Mouse (Mus musculus) hindbrain, embryonic 10.5 days (tissue): ENCODE measurements at regions not wholly inside any gene's neighbourhood (a gene's known extent, or its start where the extent isn't known, plus 50 kb on each side); places are given as distances from the start of the nearest gene placed in this dataset.
"Not testable (repeated sequence)": the region's sequence is repeated elsewhere in the genome, so short reads cannot be mapped to it uniquely, and the experiment has no call there.

ENCODE experiments used
- DNase-seq: peaks from one replicate; pipeline ENCODE4 v3.0.0-alpha.2; 2017; ENCODE audit warnings: low spot score
- H3K27ac ChIP-seq: fragments of 300-500 bp; sonication (generic); 2 replicates; pipeline ENCODE4 v1.5.1; 2016; ENCODE audit warnings: mild to moderate bottlenecking, moderate library complexity
- H3K27me3 ChIP-seq: fragments of 300-500 bp; sonication (generic); 2 replicates; pipeline ENCODE4 v1.6.1; 2016; ENCODE audit warnings: mild to moderate bottlenecking; ENCODE audit not compliant: poor library complexity, insufficient read depth, severe bottlenecking
- H3K36me3 ChIP-seq: fragments of 300-500 bp; sonication (generic); 2 replicates; pipeline ENCODE4 v1.6.1; 2016; ENCODE audit warnings: mild to moderate bottlenecking, moderate library complexity
- H3K4me1 ChIP-seq: fragments of 300-500 bp; sonication (generic); replicated peaks from 2 replicates; pipeline ENCODE4 v1.6.1; 2016; ENCODE audit warnings: mild to moderate bottlenecking
- H3K4me3 ChIP-seq: fragments of 300-500 bp; sonication (generic); 2 replicates; pipeline ENCODE4 v1.5.1; 2016; ENCODE audit warnings: mild to moderate bottlenecking, moderate library complexity
- H3K9me3 ChIP-seq: fragments of 300-500 bp; sonication (generic); 2 replicates; pipeline ENCODE4 v1.6.1; 2016; ENCODE audit warnings: mild to moderate bottlenecking, moderate library complexity
- WGBS: fragments of 180-500 bp; shearing (Covaris S2); methylation state at CpG from one replicate; pipeline ENCODE4 v1.1.7; 2016; 5-methylcytosine and 5-hydroxymethylcytosine counted together

DNA sequence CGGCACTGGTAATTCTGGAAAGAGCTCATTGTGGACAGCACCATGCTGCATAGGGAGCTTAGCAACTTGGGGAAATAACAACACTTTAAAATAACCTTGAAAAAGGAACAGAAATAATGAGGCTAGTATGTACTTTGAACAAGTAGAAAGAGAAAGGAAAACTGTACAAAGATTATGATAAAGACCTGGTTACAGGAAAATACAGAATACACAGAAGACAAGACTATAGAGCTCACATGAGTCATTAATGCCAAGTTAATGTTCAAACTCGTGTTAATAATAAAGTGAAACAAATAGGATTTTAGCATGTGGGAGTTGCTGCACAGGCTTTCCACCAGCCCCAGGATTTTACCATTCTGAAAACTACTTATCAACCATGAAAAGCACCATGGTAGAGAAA is 341.8 kb upstream of the Hand2 start:
- Histone ChIP-seq H3K27ac (no peak overlapping the region), H3K27me3 (no peaks in the 10 kb centered on the region), H3K9me3 (no peaks in the 10 kb centered on the region), H3K4me1 (no peaks in the 10 kb centered on the region), H3K4me3 (no peak overlapping the region), H3K36me3 (no peaks in the 10 kb centered on the region)
- DNase-seq: no peak
- 86% methylated on average over 2 of the region's 2 CpGs for WGBS

DNA sequence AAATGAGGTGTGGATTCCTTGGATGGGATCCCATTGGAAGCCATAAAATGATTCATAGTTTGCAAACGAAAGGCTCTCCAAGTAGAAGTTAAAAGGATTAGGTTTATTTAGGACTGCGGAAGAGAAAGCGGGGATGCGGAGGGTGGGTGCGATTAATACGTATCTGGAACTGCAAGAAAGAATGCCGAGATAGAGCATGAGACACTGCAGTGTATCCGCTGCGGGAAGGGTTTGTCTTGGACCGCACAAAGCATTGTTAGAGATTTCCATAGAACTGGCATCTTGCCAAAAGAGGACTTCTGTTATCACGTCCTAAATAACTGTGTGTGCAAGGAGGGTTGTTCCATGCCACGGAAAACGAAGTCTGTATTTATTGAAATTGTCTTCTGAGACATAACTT is 341.4 kb upstream of the Hand2 start:
- no peak for DNase-seq
- WGBS: 93% methylated on average over 13 of the region's 13 CpGs
- no peak overlapping the region for H3K27ac ChIP-seq

GRCm38 (mm10) chr8:57010318-57011024 is 310.3 kb upstream of the Hand2 start:
- no peaks in the 10 kb centered on the region for H3K27me3 ChIP-seq
- no peak for DNase-seq
- WGBS: 77% methylated on average over 6 of the region's 6 CpGs
- no peaks in the 10 kb centered on the region for H3K9me3 ChIP-seq
- H3K36me3 ChIP-seq: no peaks in the 10 kb centered on the region
- no peak overlapping the region for H3K4me3 ChIP-seq
- H3K4me1 ChIP-seq: no peaks in the 10 kb centered on the region
- no peak overlapping the region for H3K27ac ChIP-seq

More for the DNA sequence above, 341.4 kb upstream of the Hand2 start:
- H3K4me3 ChIP-seq: no peak overlapping the region
- no peaks in the 10 kb centered on the region for H3K27me3 ChIP-seq
- no peaks in the 10 kb centered on the region for H3K4me1 ChIP-seq
- H3K9me3 ChIP-seq: no peaks in the 10 kb centered on the region
- no peaks in the 10 kb centered on the region for H3K36me3 ChIP-seq

DNA sequence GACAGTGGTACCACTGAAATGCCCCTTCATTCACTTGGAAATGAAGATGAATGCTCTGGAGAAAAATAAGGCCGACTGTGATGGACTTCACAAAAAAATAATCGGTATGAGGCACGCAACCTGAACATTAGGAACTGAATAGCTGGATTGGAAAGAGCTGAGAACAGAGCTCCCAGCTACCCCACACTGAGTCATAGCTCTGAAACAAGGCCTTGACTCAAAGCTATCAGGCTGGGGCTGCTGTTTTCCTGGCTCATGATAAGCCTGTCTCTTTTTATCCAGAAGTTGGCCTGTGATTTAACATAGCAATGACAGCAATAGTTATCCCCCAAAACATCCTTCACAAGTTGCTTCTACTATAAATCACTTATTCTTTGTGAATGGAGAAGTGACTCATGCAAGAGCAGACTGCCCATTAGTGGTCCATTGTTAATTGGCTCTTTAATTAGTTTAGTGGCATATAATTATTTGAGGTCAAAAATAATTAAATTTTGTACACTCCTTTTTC is 306.9 kb upstream of the Hand2 start:
- no peak overlapping the region for H3K27ac ChIP-seq
- DNase-seq: no peak
- 77% methylated on average over 3 of the region's 3 CpGs for WGBS

GRCm38 (mm10) chr8:57016329-57016728 is 304.5 kb upstream of the Hand2 start:
- Histone ChIP-seq H3K9me3 (no peaks in the 10 kb centered on the region), H3K36me3 (no peaks in the 10 kb centered on the region), H3K4me1 (no peaks in the 10 kb centered on the region), H3K27me3 (no peaks in the 10 kb centered on the region), H3K4me3 (no peak overlapping the region), H3K27ac (no peak overlapping the region)
- 83% methylated on average over 3 of the region's 3 CpGs for WGBS
- DNase-seq: no peak

More for the DNA sequence above, 306.9 kb upstream of the Hand2 start:
- no peaks in the 10 kb centered on the region for H3K4me1 ChIP-seq
- no peaks in the 10 kb centered on the region for H3K27me3 ChIP-seq
- no peaks in the 10 kb centered on the region for H3K9me3 ChIP-seq
- no peak overlapping the region for H3K4me3 ChIP-seq
- no peaks in the 10 kb centered on the region for H3K36me3 ChIP-seq

DNA sequence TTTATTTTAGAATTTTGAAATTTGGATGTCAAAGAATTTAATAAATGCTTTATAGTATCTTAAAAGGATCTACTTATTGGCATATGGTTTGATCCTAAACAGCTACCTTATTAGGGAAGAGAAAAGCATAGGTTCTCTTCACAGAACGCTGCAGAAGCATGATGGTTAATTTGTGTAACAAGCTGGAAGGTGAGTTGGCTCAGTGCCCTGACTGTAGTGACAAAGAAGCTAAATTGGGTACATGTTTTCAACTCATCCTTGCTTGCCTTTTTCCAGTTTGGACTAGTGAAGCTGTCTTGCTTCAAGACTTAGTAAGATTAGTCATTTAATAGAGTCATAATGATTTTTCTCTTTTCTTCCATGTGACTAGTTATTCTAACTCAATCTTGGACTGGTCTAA is 292.7 kb upstream of the Hand2 start:
- DNase-seq, H3K4me3 ChIP-seq, H3K27me3 ChIP-seq, H3K9me3 ChIP-seq, H3K27ac ChIP-seq, H3K4me1 ChIP-seq, H3K36me3 ChIP-seq: not testable (repeated sequence)
- WGBS: 87% methylated on average over 1 of the region's 1 CpGs

GRCm38 (mm10) chr8:57048490-57048889 is 272.3 kb upstream of the Hand2 start:
- WGBS: 93% methylated on average over 6 of the region's 6 CpGs
- H3K4me3 ChIP-seq: no peak overlapping the region
- DNase-seq: no peak
- no peak overlapping the region for H3K27ac ChIP-seq
- H3K27me3 ChIP-seq: no peaks in the 10 kb centered on the region
- H3K4me1 ChIP-seq: no peaks in the 10 kb centered on the region
- H3K36me3 ChIP-seq: no peaks in the 10 kb centered on the region
- H3K9me3 ChIP-seq: no peaks in the 10 kb centered on the region

- H3K36me3 ChIP-seq: no peaks in the 10 kb centered on the region
- no peak overlapping the region for H3K27ac ChIP-seq
- H3K9me3 ChIP-seq: no peaks in the 10 kb centered on the region
- no peak for DNase-seq
- WGBS: 89% methylated on average over 3 of the region's 3 CpGs
- no peak overlapping the region for H3K4me3 ChIP-seq
- H3K4me1 ChIP-seq: no peaks in the 10 kb centered on the region
- H3K27me3 ChIP-seq: no peaks in the 10 kb centered on the region
Observed at GRCm38 (mm10) chr8:57048909-57049308, 271.9 kb upstream of the Hand2 start.

GRCm38 (mm10) chr8:57052661-57053060 is 268.1 kb upstream of the Hand2 start:
- no peaks in the 10 kb centered on the region for H3K36me3 ChIP-seq
- no peak for DNase-seq
- H3K27ac ChIP-seq: no peak overlapping the region
- no peaks in the 10 kb centered on the region for H3K4me1 ChIP-seq
- H3K27me3 ChIP-seq: no peaks in the 10 kb centered on the region
- 76% methylated on average over 4 of the region's 4 CpGs for WGBS
- H3K9me3 ChIP-seq: no peaks in the 10 kb centered on the region
- no peak overlapping the region for H3K4me3 ChIP-seq

GRCm38 (mm10) chr8:57076995-57077394 is 243.8 kb upstream of the Hand2 start:
- H3K36me3 ChIP-seq: no peaks in the 10 kb centered on the region
- WGBS: 85% methylated on average over 8 of the region's 8 CpGs
- H3K4me1 ChIP-seq: no peaks in the 10 kb centered on the region
- no peak overlapping the region for H3K27ac ChIP-seq
- H3K9me3 ChIP-seq: no peaks in the 10 kb centered on the region
- H3K27me3 ChIP-seq: no peaks in the 10 kb centered on the region
- no peak overlapping the region for H3K4me3 ChIP-seq
- DNase-seq: no peak

GRCm38 (mm10) chr8:57086811-57087210 is 234.0 kb upstream of the Hand2 start:
- Histone ChIP-seq H3K4me1 (no peaks in the 10 kb centered on the region), H3K27ac (no peak overlapping the region), H3K9me3 (no peaks in the 10 kb centered on the region), H3K27me3 (no peaks in the 10 kb centered on the region), H3K36me3 (no peaks in the 10 kb centered on the region), H3K4me3 (no peak overlapping the region)
- WGBS: 75% methylated on average over 3 of the region's 3 CpGs
- no peak for DNase-seq

DNA sequence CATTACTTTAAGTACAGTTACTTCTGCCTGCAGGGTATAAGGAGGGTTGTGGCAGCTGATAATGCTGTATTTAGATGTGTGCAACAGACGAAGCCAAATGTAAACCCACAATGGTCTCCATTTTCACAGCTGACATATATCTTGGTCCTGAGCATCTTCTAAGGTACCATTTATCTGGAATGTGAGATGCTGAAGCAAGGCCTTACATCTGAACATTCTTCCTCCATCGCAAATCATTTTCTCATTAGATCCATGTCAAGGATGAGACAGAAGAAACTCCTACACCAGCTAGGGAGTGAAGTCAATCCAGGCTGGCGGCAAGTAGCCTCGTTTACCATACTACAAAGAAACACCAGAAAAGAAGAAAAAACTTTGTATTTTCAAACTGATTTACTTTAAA is 228.4 kb upstream of the Hand2 start:
- Histone ChIP-seq H3K36me3 (no peaks in the 10 kb centered on the region), H3K4me3 (no peak overlapping the region), H3K9me3 (no peaks in the 10 kb centered on the region), H3K27ac (no peak overlapping the region), H3K27me3 (no peaks in the 10 kb centered on the region), H3K4me1 (no peaks in the 10 kb centered on the region)
- 89% methylated on average over 4 of the region's 4 CpGs for WGBS
- no peak for DNase-seq

DNA sequence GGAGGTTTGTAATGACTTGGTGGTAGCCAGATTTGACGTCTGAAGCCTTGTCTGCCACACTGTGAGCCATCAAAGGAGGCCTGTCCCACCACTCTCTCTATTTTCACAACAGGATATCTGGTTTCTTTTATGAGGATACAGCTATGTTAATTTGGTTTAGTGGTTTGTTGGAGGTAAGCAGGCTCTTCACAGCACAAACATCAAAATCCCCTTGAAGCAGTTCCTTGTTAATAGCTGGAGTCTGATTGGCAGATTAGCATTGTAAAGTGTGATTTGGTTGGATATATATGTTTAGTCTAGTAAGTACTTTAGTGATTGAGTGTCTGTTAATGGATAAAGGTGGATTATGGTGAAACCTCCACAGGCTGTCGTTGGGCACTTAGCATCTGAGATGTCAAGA is 225.6 kb upstream of the Hand2 start:
- 63% methylated on average over 2 of the region's 2 CpGs for WGBS
- no peak for DNase-seq
- Histone ChIP-seq H3K27me3 (no peaks in the 10 kb centered on the region), H3K9me3 (no peaks in the 10 kb centered on the region), H3K36me3 (no peaks in the 10 kb centered on the region), H3K27ac (no peak overlapping the region), H3K4me1 (no peaks in the 10 kb centered on the region), H3K4me3 (no peak overlapping the region)
